Mouse (Mus musculus): ENCODE data around the gene Sh3bgrl. TPM values are rescaled to one million over a fixed set of nuclear protein-coding genes. Genes with fewer than 3 reads are reported as not detected.

Gene Sh3bgrl
- total and polyA plus RNA-seq, 3 experiments: 25.0 to 148 (median 82.5) TPM

DNA sequence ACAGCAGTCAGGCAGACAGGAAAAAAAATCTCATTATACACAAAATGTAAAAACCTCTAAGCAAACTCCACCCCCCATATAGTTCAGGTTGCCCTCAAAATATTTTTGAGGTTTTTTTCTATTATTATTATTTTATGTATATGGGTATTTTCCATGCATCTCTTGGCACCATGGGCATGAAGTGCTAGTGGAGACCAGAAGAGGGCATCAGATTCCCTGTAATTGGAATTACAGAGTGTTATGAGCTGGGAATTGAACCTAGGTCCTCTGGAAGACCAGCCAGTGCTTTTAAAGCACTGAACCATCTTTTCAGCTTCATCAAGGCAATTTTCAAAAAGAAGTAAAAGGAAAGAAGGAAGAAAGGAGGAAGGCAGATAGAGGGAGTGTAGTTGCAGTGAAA lies 8.1 kb upstream of the Sh3bgrl start:
- TF ChIP-seq CHD1 (IDR thresholded peaks at IDR 0.05; ENCODE audit: low read depth, low read length): no peak
- TF ChIP-seq CTCF (conservative IDR thresholded peaks at IDR 0.05 in 1 of 2, IDR thresholded peaks at IDR 0.05 in 1 of 2; ENCODE audit: low read depth in 2 of 2, low read length in 2 of 2): peak in 1 of 2 experiments; percentile 17; a peak in 1 of 4 replicates
- TF ChIP-seq GABPA (IDR thresholded peaks at IDR 0.05; ENCODE audit: insufficient replicate concordance, low read depth, low read length): no peak
- TF ChIP-seq E2F4 (IDR thresholded peaks at IDR 0.05; ENCODE audit: insufficient replicate concordance, low read depth, low read length): no peak
- no peak for TF ChIP-seq SIN3A (IDR thresholded peaks at IDR 0.05; ENCODE audit: low read length)
- TF ChIP-seq MAFK (IDR thresholded peaks at IDR 0.05; ENCODE audit: insufficient replicate concordance, low read length): no peak
- H3K36me3 ChIP-seq (replicated peaks in 1 of 2; ENCODE audit: control insufficient read depth in 1 of 2, insufficient read depth in 1 of 2, low read length in 1 of 2): no peaks in the 10 kb centered on the region
- H3K9me3 ChIP-seq (replicated peaks; ENCODE audit: low read length): no peaks in the 10 kb centered on the region
- dilution Hi-C loops (cut with MboI; ENCODE audit: extremely low pct_ligation_motif_present, extremely low pct_unique_long_range_greater_than_20kb, low sequenced_read_pairs) (no loop called here), in situ Hi-C loops (cut with MboI; ENCODE audit: low pct_ligation_motif_present, low pct_unique_long_range_greater_than_20kb, low sequenced_read_pairs) (no loop called here)
- DNase-seq (ENCODE audit: extremely low read depth): no peak
- H3K4me3 ChIP-seq (replicated peaks in 1 of 3; ENCODE audit: low read depth in 2 of 3, low read length in 2 of 3, poor library complexity in 1 of 3): no peak overlapping the region
- no peak overlapping the region for H3K4me2 ChIP-seq (ENCODE audit: insufficient read depth, low read depth, poor library complexity, severe bottlenecking)
- no peaks in the 10 kb centered on the region for H3K4me1 ChIP-seq (ENCODE audit: control insufficient read depth in 1 of 2, insufficient read depth in 2 of 2)
- no peaks in the 10 kb centered on the region for H3K79me2 ChIP-seq (replicated peaks; ENCODE audit: control insufficient read depth, extremely low read depth, insufficient read depth, poor library complexity, severe bottlenecking)
- H3K27ac ChIP-seq (ENCODE audit: insufficient read depth, low read depth): no peak overlapping the region
- no peaks in the 10 kb centered on the region for H3K27me3 ChIP-seq (replicated peaks)
- H3K9ac ChIP-seq (ENCODE audit: insufficient read depth, low read depth): no peak overlapping the region

DNA sequence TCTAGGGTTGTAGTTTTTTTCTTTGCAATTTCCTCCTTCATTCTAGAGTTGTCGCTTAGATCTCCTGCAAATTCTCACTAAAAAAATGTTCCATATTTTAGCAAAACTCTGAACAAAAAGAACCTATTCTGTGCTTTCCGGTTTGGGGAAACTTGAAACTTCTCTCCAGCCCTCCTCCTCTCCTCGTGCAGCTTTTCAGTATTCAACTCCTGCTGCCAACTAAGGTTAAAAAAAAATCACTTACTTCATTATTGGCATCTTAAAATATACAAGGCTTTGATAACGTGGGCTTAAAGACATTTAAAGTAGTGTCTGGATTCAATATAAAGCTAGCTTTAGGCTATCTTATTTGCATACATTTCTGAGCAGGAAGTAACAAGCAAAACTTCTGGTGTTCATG lies 365 bp upstream of the Sh3bgrl start:
- Histone ChIP-seq H3K27me3 (replicated peaks) (no peaks in the 10 kb centered on the region), H3K79me2 (replicated peaks; ENCODE audit: control insufficient read depth, extremely low read depth, insufficient read depth, poor library complexity, severe bottlenecking) (peaks cover 10% of the 10 kb centered on the region), H3K9ac (ENCODE audit: insufficient read depth, low read depth) (peak overlapping the region; percentile 66), H3K4me1 (ENCODE audit: control insufficient read depth in 1 of 2, insufficient read depth in 2 of 2) (no peaks in the 10 kb centered on the region), H3K36me3 (replicated peaks in 1 of 2; ENCODE audit: control insufficient read depth in 1 of 2, insufficient read depth in 1 of 2, low read length in 1 of 2) (no peaks in the 10 kb centered on the region), H3K9me3 (replicated peaks; ENCODE audit: low read length) (no peaks in the 10 kb centered on the region), H3K4me2 (ENCODE audit: insufficient read depth, low read depth, poor library complexity, severe bottlenecking) (peak overlapping the region; percentile 21; the same call in 1 of the 2 replicates), H3K4me3 (replicated peaks in 1 of 3; ENCODE audit: low read depth in 2 of 3, low read length in 2 of 3, poor library complexity in 1 of 3) (peak overlapping the region; percentile 60 to 91 (median 78)), H3K27ac (ENCODE audit: insufficient read depth, low read depth) (no peak overlapping the region)
- dilution Hi-C loops (cut with MboI; ENCODE audit: extremely low pct_ligation_motif_present, extremely low pct_unique_long_range_greater_than_20kb, low sequenced_read_pairs) (no loop called here), in situ Hi-C loops (cut with MboI; ENCODE audit: low pct_ligation_motif_present, low pct_unique_long_range_greater_than_20kb, low sequenced_read_pairs) (no loop called here)
- no peak for DNase-seq (ENCODE audit: extremely low read depth)
- TF ChIP-seq EP300 (IDR thresholded peaks at IDR 0.05; ENCODE audit: low read length) (peak; percentile 27; the same call in 1 of the 2 replicates), ZKSCAN1 (IDR thresholded peaks at IDR 0.05; ENCODE audit: borderline replicate concordance, low read depth, low read length) (peak; percentile 43), CHD1 (IDR thresholded peaks at IDR 0.05; ENCODE audit: low read depth, low read length) (0 out of 2 replicates have a peak, but pooled peaks have one; percentile 41), MAFK (IDR thresholded peaks at IDR 0.05; ENCODE audit: insufficient replicate concordance, low read length) (no peak), HCFC1 (IDR thresholded peaks at IDR 0.05; ENCODE audit: low read depth, low read length) (0 out of 2 replicates have a peak, but pooled peaks have one; percentile 12), ELF1 (IDR thresholded peaks at IDR 0.05; ENCODE audit: low read depth, low read length) (no peak), ZNF384 (IDR thresholded peaks at IDR 0.05; ENCODE audit: low read depth, low read length) (peak; percentile 21; the same call in 1 of the 2 replicates), BHLHE40 (IDR thresholded peaks at IDR 0.05; ENCODE audit: low read depth, low read length) (peak; percentile 35; the same call in 1 of the 2 replicates), E2F4 (IDR thresholded peaks at IDR 0.05; ENCODE audit: insufficient replicate concordance, low read depth, low read length) (no peak), MAX (IDR thresholded peaks at IDR 0.05; ENCODE audit: low read length) (no peak), SIN3A (IDR thresholded peaks at IDR 0.05; ENCODE audit: low read length) (0 out of 2 replicates have a peak, but pooled peaks have one; percentile 15)

Measured in CH12.LX (cell line).